Mouse (Mus musculus) left cerebral cortex, adult 8-10 months (tissue): ENCODE results near the gene Rasgef1a. TPM values are rescaled to one million over a fixed set of nuclear protein-coding genes. Genes with fewer than 3 reads are reported as not detected.
A peak's percentile ranks its signal among the peaks of the same experiment; 100 is the strongest.

Experiments
- DNase-seq, 2 experiments: peaks; one replicate each; pipeline ENCODE4 v3.0.0; 2022; ENCODE audit warnings: low spot score in 2 of 2
- total RNA-seq, 4 experiments: library from RNA; stranded (reverse); gene quantifications; 2 replicates each; pipeline ENCODE4 v1.2.4; 2022

The Rasgef1a gene
- total RNA-seq, 4 experiments from 2014 or later, result 191 to 234 (median 206) TPM

DNA sequence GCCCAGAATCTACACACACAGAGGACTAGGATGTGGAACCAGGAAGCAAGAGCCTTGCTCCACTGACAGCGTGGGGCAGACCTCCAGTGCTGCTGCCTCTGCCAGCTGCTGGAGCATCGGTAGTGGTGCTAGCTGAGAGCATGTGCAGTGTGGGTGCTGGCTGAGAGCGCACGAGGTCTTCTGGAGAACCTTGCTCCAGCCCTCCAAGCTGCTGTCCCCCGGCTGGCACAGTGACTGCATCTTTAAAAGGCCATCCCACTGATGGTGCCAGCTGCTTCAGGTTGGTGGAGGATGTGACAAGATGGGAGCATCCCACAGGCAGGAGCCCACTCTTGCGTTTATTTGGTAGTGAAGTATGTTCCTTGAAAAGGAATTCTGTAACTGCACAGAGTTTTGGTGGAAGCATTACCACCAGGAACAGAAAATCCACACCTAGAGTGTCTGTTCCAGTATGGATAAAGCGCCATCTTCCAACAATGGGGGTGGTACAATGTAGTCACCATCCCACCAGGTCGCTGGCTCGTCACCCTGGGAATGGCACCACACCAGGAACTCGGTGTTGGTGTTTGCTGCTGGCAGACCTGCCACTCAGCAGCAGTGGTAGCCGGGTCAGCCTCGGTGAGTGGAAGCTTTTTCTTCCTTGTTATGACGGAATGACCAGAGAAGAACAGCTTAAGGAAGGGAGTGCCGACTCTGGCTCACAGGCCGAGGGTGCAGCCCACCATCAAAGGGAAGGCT, 11.8 kb downstream of the Rasgef1a start:
- peak in 1 of 2 experiments; percentile 87 for DNase-seq

GRCm38 (mm10) chr6:118027036-118027435, 15.8 kb downstream of the Rasgef1a start:
- DNase-seq, result no peak

GRCm38 (mm10) chr6:118031467-118031866, 20.2 kb downstream of the Rasgef1a start:
- no peak for DNase-seq

- DNase-seq, result no peak
Measured at GRCm38 (mm10) chr6:118035639-118036038, 24.4 kb downstream of the Rasgef1a start.

DNA sequence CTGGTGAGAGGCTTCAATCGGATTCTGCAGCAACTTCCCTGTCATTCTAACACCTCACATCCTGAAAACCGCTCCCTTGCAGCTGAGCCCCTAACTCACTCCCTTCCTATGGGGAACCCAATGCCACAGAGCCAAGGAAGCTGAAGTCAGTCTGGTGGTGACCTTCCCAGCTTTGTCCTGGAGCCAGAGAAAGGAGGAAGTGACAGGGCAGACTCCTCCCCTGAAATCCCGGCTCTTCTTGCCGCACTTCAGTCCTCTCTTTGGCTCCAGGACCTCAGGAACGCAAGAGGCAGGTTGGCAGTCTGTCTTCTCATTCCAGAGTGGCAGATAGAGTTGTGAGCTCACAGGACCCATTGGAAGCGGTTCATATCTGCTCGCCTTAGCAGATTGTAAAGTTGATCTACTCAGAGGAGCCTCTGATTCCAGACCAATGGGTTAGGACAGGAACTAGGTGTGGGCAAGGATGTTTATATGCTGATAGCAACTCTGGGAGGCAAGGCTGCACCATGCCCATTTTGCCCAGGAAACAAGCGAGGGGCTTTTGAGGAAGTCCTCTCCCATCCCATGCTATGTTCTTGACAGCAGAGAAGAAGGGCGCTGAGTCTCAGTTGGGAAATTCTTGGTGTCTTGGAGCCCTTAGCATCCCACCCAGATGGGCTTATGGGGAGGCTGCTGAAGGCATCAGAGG, 25.0 kb downstream of the Rasgef1a start:
- DNase-seq, result no peak

GRCm38 (mm10) chr6:118036866-118037265, 25.6 kb downstream of the Rasgef1a start:
- no peak for DNase-seq

- no peak for DNase-seq
Measured at GRCm38 (mm10) chr6:118045180-118045579, 33.9 kb downstream of the Rasgef1a start.

GRCm38 (mm10) chr6:118045892-118046291, 34.7 kb downstream of the Rasgef1a start:
- no peak for DNase-seq

GRCm38 (mm10) chr6:118046511-118046910, 35.3 kb downstream of the Rasgef1a start:
- DNase-seq, result no peak

DNA sequence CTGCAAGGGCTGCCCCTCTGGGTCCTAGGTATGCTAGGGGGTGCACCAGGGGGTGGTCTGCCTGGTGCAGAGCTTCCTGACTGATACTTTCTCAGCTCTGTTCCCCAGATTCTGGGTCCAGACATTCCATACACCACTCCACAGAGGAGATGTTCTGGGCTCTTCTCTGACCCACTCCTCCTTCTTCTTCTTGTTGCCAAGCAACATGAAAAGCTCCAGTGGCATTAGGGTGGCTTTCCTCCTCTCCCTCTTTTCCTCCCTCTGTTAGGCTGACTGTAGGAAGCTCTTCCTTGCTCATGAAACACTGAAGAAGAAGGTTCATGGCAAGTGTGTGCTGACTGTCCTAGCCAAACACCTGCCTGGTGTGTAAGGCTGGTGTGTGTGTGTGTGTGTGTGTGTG, 35.7 kb downstream of the Rasgef1a start:
- DNase-seq, result no peak

- DNase-seq, result no peak
Measured at GRCm38 (mm10) chr6:118047811-118048505, 36.7 kb downstream of the Rasgef1a start.

DNA sequence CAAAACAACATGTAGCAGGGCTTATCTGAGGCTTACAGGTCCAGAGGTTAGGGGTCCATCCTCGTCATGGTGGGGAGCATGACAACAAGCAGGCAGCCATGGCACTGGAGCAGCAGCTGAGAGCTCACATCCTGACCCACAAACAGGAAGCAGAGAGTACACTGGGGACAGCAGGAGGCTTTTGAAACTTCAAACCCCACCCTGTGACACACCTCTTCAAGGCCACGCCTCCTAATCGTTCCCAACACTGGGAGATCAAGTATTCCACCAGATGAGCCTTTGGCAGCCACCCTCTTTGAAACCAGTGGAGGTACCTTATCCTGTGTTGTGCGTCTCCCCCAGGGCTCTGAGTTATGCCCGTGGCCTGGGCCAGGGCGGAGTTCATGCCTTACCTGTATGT, 38.5 kb downstream of the Rasgef1a start:
- no peak for DNase-seq

GRCm38 (mm10) chr6:118051474-118051873, 40.2 kb downstream of the Rasgef1a start:
- DNase-seq, result no peak

- DNase-seq, result no peak
Measured at GRCm38 (mm10) chr6:118055209-118055608, 44.0 kb downstream of the Rasgef1a start.

- DNase-seq, result no peak
Measured at GRCm38 (mm10) chr6:118061266-118061665, 50.0 kb downstream of the Rasgef1a start.

DNA sequence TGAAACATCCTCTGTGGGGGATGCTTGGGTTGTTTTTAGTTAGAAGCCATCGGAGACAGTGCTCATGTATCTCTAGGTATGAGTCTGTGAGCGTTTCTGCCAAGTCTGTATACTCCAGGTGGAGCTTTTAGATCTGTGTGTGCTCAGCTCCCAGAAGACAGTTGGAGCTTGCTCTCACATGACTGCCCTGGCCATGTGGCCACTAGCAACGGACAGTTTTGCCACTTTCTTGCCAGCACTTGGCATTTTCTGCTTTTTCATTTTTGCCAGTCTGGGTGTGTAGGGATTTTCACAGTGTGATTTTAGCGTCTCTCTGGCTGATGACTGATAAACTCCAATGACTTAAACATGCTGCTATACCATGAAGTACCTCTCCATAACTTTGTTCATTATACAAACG, 52.0 kb downstream of the Rasgef1a start:
- DNase-seq, result no peak

GRCm38 (mm10) chr6:118064968-118065530, 53.8 kb downstream of the Rasgef1a start:
- no peak for DNase-seq

- no peak for DNase-seq
Measured at GRCm38 (mm10) chr6:118065837-118066198, 54.6 kb downstream of the Rasgef1a start.

DNA sequence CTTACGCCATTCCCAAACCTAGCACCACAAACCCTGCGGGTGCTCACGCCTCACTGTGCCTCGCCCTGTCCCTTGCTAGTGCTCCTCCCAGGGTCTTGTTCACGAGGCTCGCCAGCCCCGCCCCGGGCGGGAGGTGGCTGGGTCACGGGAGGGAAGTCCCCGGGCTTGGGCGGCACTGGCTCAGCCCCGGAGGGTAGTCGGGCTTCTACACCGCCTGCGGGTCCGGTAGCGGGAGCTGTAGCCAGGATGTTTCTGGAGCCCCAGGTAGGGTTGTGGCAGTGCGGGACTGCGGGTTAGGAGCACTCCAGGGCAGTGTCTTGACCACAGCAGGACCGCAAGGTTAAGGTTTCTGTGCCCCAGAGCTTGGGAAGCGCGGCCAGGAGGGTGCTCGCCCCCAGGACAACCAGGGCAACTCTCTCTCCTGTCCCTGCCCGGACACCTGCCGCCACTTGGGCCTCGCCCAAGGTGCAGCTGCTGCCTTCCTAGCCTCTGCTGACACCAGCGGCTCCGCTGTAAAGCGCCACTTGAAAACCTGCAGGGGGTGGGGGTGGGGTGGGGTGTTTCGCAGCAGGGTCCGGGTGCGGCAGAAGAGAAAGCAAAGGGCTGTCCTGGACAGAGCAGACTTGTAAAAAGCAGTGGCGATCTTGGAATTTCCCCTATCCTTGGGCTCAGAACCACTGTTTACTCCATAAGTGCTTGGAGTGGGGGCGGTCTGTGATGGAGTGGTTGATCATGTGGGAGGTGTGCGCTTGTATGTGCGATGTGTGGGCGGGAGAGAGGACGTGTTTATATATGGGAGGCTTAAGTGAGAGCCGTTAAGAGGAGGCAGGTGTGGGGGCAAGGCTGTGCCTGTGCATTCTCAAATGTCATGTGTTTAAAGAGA, 55.2 kb downstream of the Rasgef1a start:
- DNase-seq, result peak in 1 of 2 experiments; percentile 88

DNA sequence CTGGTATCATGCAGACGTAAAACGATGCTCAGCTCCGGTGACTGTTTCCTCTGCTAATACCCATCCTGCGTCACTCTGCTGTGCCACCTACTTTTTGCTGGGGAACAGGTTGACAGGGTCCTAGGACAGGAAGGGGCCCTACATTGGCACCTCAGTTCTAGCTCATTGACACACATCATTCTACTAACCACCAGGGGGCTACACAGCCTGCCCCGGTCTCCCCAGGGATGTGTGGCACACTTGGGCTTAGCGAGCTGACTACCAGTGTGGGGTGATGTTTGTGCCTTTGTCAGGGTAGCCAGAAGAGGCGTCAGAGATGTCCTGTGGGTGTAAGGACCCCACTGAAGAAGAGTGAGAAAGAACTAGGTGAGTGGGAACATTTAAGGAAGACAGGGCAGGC, 56.5 kb downstream of the Rasgef1a start:
- no peak for DNase-seq
